Mouse (Mus musculus) midbrain, postnatal 0 days (tissue): ENCODE data around the gene Gm20388. TPM values are rescaled to one million over a fixed set of nuclear protein-coding genes. Genes with fewer than 3 reads are reported as not detected.
A peak's percentile ranks its signal among the peaks of the same experiment; 100 is the strongest.

ENCODE experiments used
- ATAC-seq: fragments of 200-750 bp; cut with Nextera tagmentation; 2 replicates; pipeline ENCODE4 v1.8.0; 2017; ENCODE audit warnings: moderate number of reproducible peaks, mild to moderate bottlenecking, moderate TSS enrichment, moderate library complexity; ENCODE audit not compliant: low FRiP score
- DNase-seq: peaks from one replicate; pipeline ENCODE4 v3.0.0-alpha.2; 2015; ENCODE audit warnings: low spot score
- H3K27ac ChIP-seq: fragments of 300-500 bp; sonication (generic); 2 replicates; pipeline ENCODE4 v1.5.1; 2014; ENCODE audit warnings: low read depth, mild to moderate bottlenecking, low read length, mixed read lengths
- H3K27me3 ChIP-seq: fragments of 300-500 bp; sonication (generic); 2 replicates; pipeline ENCODE4 v1.6.1; 2014; ENCODE audit warnings: low read length, control low read depth, mixed read lengths; ENCODE audit not compliant: insufficient read depth
- H3K36me3 ChIP-seq: fragments of 300-500 bp; sonication (generic); 2 replicates; pipeline ENCODE4 v1.6.1; 2014; ENCODE audit warnings: low read length, control low read depth, mixed read lengths; ENCODE audit not compliant: insufficient read depth
- H3K4me1 ChIP-seq: fragments of 300-500 bp; sonication (generic); 2 replicates; pipeline ENCODE4 v1.6.1; 2014; ENCODE audit warnings: mild to moderate bottlenecking, control low read depth, antibody characterized with exemption, low read length, mixed read lengths; ENCODE audit not compliant: insufficient read depth
- H3K4me2 ChIP-seq: fragments of 300-500 bp; sonication (generic); 2 replicates; pipeline ENCODE4 v1.6.1; 2014; ENCODE audit warnings: low read depth, mild to moderate bottlenecking, low read length, mixed read lengths; ENCODE audit not compliant: poor library complexity, severe bottlenecking
- H3K4me3 ChIP-seq: fragments of 300-500 bp; sonication (generic); 2 replicates; pipeline ENCODE4 v1.5.1; 2014; ENCODE audit warnings: low read depth, mild to moderate bottlenecking, low read length, moderate library complexity
- H3K9ac ChIP-seq: fragments of 300-500 bp; sonication (generic); replicated peaks from 2 replicates; pipeline ENCODE4 v1.6.1; 2014; ENCODE audit warnings: mild to moderate bottlenecking, low read length, moderate library complexity, mixed read lengths; ENCODE audit not compliant: poor library complexity, severe bottlenecking
- H3K9me3 ChIP-seq: fragments of 300-500 bp; sonication (generic); 2 replicates; pipeline ENCODE4 v1.6.1; 2016; ENCODE audit warnings: low read length, control low read depth
- CTCF ChIP-seq: IDR thresholded peaks from 2 replicates; pipeline ENCODE4 v1.5.1; 2016; ENCODE audit warnings: antibody characterized with exemption, mild to moderate bottlenecking
- WGBS: fragments of 180-500 bp; shearing (Covaris S2); extraction: QIAGEN DNeasy Blood & Tissue Kit; methylation state at CpG from one replicate; pipeline ENCODE4 v1.1.7; 2014; 5-methylcytosine and 5-hydroxymethylcytosine counted together
- polyA plus RNA-seq: library from polyadenylated mRNA; unstranded; fragments of >200 nt; fragmentation: Nextera tagmentation; extraction: Ambion mirVana; gene quantifications from 2 replicates; pipeline ENCODE4 v1.2.1, GENCODE M21; 2015
- total RNA-seq: library from RNA; depleted of rRNA; stranded (reverse); fragments of >200 nt; gene quantifications from 2 replicates; pipeline ENCODE4 v1.2.3, GENCODE M21; 2014

Gm20388 gene
- total and polyA plus RNA-seq, 2 experiments from 2014 or later = 74.2 TPM; not detected in 1

GRCm38 (mm10) chr8:124277951-124278910 is 4367.6 kb downstream of the Gm20388 start:
- no peak for ATAC-seq
- Histone ChIP-seq H3K27ac (no peak overlapping the region), H3K4me1 (peaks cover 15% of the 10 kb centered on the region)

GRCm38 (mm10) chr8:124278956-124279689 is 4368.5 kb downstream of the Gm20388 start:
- 84% methylated on average over 7 of the region's 7 CpGs for WGBS
- Histone ChIP-seq H3K4me2 (no peak overlapping the region), H3K4me3 (no peak overlapping the region), H3K9me3 (no peaks in the 10 kb centered on the region), H3K9ac (no peak overlapping the region), H3K27ac (no peak overlapping the region), H3K4me1 (peaks cover 24% of the 10 kb centered on the region), H3K27me3 (no peaks in the 10 kb centered on the region), H3K36me3 (no peaks in the 10 kb centered on the region)
- DNase-seq (no peak), ATAC-seq (no peak)
- no peak for TF ChIP-seq CTCF

More at GRCm38 (mm10) chr8:124277951-124278910, 4367.6 kb downstream of the Gm20388 start:
- H3K4me3 ChIP-seq = no peak overlapping the region
- H3K9ac ChIP-seq = no peak overlapping the region
- no peak overlapping the region for H3K4me2 ChIP-seq
- H3K36me3 ChIP-seq = no peaks in the 10 kb centered on the region; the same call in 1 of the 2 replicates
- TF ChIP-seq CTCF = no peak
- DNase-seq = no peak
- H3K27me3 ChIP-seq = no peaks in the 10 kb centered on the region
- H3K9me3 ChIP-seq = no peaks in the 10 kb centered on the region
- WGBS = 60% methylated on average over 24 of the region's 24 CpGs

- Histone ChIP-seq H3K9me3 (no peaks in the 10 kb centered on the region), H3K27ac (no peak overlapping the region), H3K4me2 (no peak overlapping the region), H3K36me3 (no peaks in the 10 kb centered on the region), H3K27me3 (no peaks in the 10 kb centered on the region), H3K4me1 (peaks cover 28% of the 10 kb centered on the region), H3K9ac (no peak overlapping the region), H3K4me3 (no peak overlapping the region)
- ATAC-seq = no peak
- no peak for DNase-seq
- no peak for TF ChIP-seq CTCF
- 98% methylated on average over 5 of the region's 5 CpGs for WGBS
Measured at GRCm38 (mm10) chr8:124279690-124279985, 4369.0 kb downstream of the Gm20388 start.

- H3K9me3 ChIP-seq = no peaks in the 10 kb centered on the region
- H3K27ac ChIP-seq = peak overlapping the region; percentile 38; the same call in 1 of the 2 replicates
- no peaks in the 10 kb centered on the region for H3K36me3 ChIP-seq
- H3K4me2 ChIP-seq = no peak overlapping the region
- WGBS = 52% methylated on average over 11 of the region's 11 CpGs
- H3K4me1 ChIP-seq = peaks cover 38% of the 10 kb centered on the region
- H3K4me3 ChIP-seq = no peak overlapping the region
- no peaks in the 10 kb centered on the region for H3K27me3 ChIP-seq
- DNase-seq (peak; percentile 42), ATAC-seq (no peak)
- TF ChIP-seq CTCF = no peak
- H3K9ac ChIP-seq = no peak overlapping the region
Measured at GRCm38 (mm10) chr8:124281700-124282541, 4371.3 kb downstream of the Gm20388 start.

- ATAC-seq (no peak), DNase-seq (no peak)
- peaks cover 41% of the 10 kb centered on the region for H3K4me1 ChIP-seq
- H3K27me3 ChIP-seq = no peaks in the 10 kb centered on the region
- no peak for TF ChIP-seq CTCF
- no peak overlapping the region; the same call in 1 of the 2 replicates for H3K27ac ChIP-seq
- no peaks in the 10 kb centered on the region for H3K36me3 ChIP-seq
- no peak overlapping the region for H3K9ac ChIP-seq
- no peaks in the 10 kb centered on the region for H3K9me3 ChIP-seq
- H3K4me2 ChIP-seq = no peak overlapping the region
- no peak overlapping the region for H3K4me3 ChIP-seq
- 59% methylated on average over 12 of the region's 12 CpGs for WGBS
Measured at GRCm38 (mm10) chr8:124282878-124283630, 4372.4 kb downstream of the Gm20388 start.
